Mouse (Mus musculus) ES-E14 (cell line): ENCODE measurements at regions not wholly inside any gene's neighbourhood (a gene's known extent, or its start where the extent isn't known, plus 50 kb on each side); places are given as distances from the start of the nearest gene placed in this dataset.

Experiments used
- DNase-seq: peaks from one replicate; pipeline ENCODE4 v3.0.0-alpha.2; 2013; ENCODE audit warnings: low read depth, low spot score
- H3K27ac ChIP-seq: 2 replicates; pipeline ENCODE4 v1.5.1; 2012; ENCODE audit warnings: low read depth, mild to moderate bottlenecking, low read length, moderate library complexity, mixed read lengths; ENCODE audit not compliant: poor library complexity, insufficient read depth, severe bottlenecking
- H3K36me3 ChIP-seq: 2 replicates; pipeline ENCODE4 v1.6.1; 2012; ENCODE audit warnings: mild to moderate bottlenecking, low read length, moderate library complexity, mixed read lengths; ENCODE audit not compliant: control insufficient read depth, poor library complexity, insufficient read depth, severe bottlenecking
- H3K4me1 ChIP-seq, 2 experiments: fragments of 150-350 bp in 1 of 2; sonication (generic) in 1 of 2; 2 replicates each; pipeline ENCODE4 v1.6.1; 2012; ENCODE audit warnings: low read length in 2 of 2, mild to moderate bottlenecking in 1 of 2, mixed read lengths in 1 of 2; ENCODE audit not compliant: control insufficient read depth in 2 of 2, insufficient read depth in 2 of 2, poor library complexity in 1 of 2
- H3K4me3 ChIP-seq, 2 experiments: fragments of 150-350 bp in 1 of 2; sonication (generic) in 1 of 2; 2 replicates each; pipeline ENCODE4 v1.5.1; 2012; ENCODE audit warnings: low read length in 2 of 2, low read depth in 1 of 2, mild to moderate bottlenecking in 1 of 2, mixed read lengths in 1 of 2; ENCODE audit not compliant: insufficient read depth in 1 of 2, poor library complexity in 1 of 2, severe bottlenecking in 1 of 2
- H3K9ac ChIP-seq: 2 replicates; pipeline ENCODE4 v1.6.1; 2012; ENCODE audit warnings: low read depth, mild to moderate bottlenecking, low read length, mixed read lengths; ENCODE audit not compliant: poor library complexity, insufficient read depth, severe bottlenecking
- H3K9me3 ChIP-seq: fragments of 150-350 bp; sonication (generic); 2 replicates; pipeline ENCODE4 v1.6.1; 2012; ENCODE audit warnings: low read depth, mild to moderate bottlenecking, low read length; ENCODE audit not compliant: control insufficient read depth, insufficient read depth
- CHD2 ChIP-seq: IDR thresholded peaks from 2 replicates; pipeline ENCODE4 v1.6.1; 2014; ENCODE audit warnings: mild to moderate bottlenecking, low read depth, low read length, inconsistent platforms
- HCFC1 ChIP-seq: IDR thresholded peaks from 2 replicates; pipeline ENCODE4 v1.6.1; 2012; ENCODE audit warnings: low read length, inconsistent platforms, borderline replicate concordance; ENCODE audit not compliant: insufficient read depth
- MAFK ChIP-seq: IDR thresholded peaks from 2 replicates; pipeline ENCODE4 v1.6.1; 2014; ENCODE audit warnings: mild to moderate bottlenecking, low read depth, low read length, inconsistent platforms; ENCODE audit not compliant: insufficient read depth
- ZC3H11A ChIP-seq: IDR thresholded peaks from 2 replicates; pipeline ENCODE4 v1.6.1; 2012; ENCODE audit warnings: low read depth, mild to moderate bottlenecking, inconsistent platforms, low read length, borderline replicate concordance
- ZNF384 ChIP-seq: IDR thresholded peaks from 2 replicates; pipeline ENCODE4 v1.6.1; 2012; ENCODE audit warnings: low read depth, low read length, inconsistent platforms
- in situ Hi-C, 2 experiments: fragments of 600-800 bp; cut with MboI; formaldehyde crosslinking; loops; one replicate each; pipeline ENCODE4 v1.15.1; 2025; ENCODE audit warnings: low sequenced_read_pairs in 2 of 2, inconsistent platforms in 1 of 2; ENCODE audit not compliant: unreplicated experiment in 2 of 2

- in situ Hi-C loops = no loop called here
- Histone ChIP-seq H3K27ac (no peak overlapping the region), H3K9ac (no peak overlapping the region)
These were observed 92.3 kb downstream of the 1700020N01Rik start for GRCm38 (mm10) chr10:21685122-21685798.

GRCm38 (mm10) chr10:21686060-21686459 lies 93.1 kb downstream of the 1700020N01Rik start:
- no peak overlapping the region for H3K27ac ChIP-seq
- in situ Hi-C loops = no loop called here

More at GRCm38 (mm10) chr10:21685122-21685798, 92.3 kb downstream of the 1700020N01Rik start:
- Histone ChIP-seq H3K4me3 (no peak overlapping the region), H3K4me1 (no peaks in the 10 kb centered on the region), H3K36me3 (no peaks in the 10 kb centered on the region), H3K9me3 (no peaks in the 10 kb centered on the region)
- DNase-seq = no peak
- no peak for TF ChIP-seq ZC3H11A
- TF ChIP-seq CHD2 = no peak
- no peak for TF ChIP-seq HCFC1
- no peak for TF ChIP-seq ZNF384
- TF ChIP-seq MAFK = no peak

DNA sequence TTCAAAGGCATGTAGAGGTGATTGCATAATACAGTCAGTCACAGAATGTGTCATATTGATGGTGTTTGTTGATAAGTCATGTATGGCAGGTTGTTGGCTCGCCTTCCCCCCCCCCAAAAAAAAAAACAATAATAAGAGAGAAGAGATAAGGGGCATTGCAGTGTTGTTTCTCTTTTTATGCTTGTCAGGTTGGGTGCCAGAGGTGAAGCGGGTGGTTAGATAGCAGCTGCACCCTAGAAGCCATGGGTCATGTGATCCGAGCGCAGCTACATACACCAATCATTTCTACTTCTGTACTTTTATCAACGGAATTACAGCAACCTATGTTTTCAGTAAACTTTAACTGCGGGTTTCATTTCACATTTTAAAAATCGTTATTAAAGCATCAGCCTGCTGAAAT lies 94.5 kb downstream of the 1700020N01Rik start:
- Histone ChIP-seq H3K4me1 (peaks cover 0 to 2% of the 10 kb centered on the region in 2 experiments; a peak in 1 of 4 replicates), H3K36me3 (no peaks in the 10 kb centered on the region), H3K9ac (no peak overlapping the region), H3K4me3 (no peak overlapping the region), H3K27ac (no peak overlapping the region), H3K9me3 (no peaks in the 10 kb centered on the region)
- TF ChIP-seq CHD2 (no peak), HCFC1 (no peak), ZNF384 (no peak), ZC3H11A (no peak), MAFK (no peak)
- no peak for DNase-seq
- in situ Hi-C loops = no loop called here

More at GRCm38 (mm10) chr10:21686060-21686459, 93.1 kb downstream of the 1700020N01Rik start:
- Histone ChIP-seq H3K4me1 (peaks cover 0 to 2% of the 10 kb centered on the region in 2 experiments; a peak in 1 of 4 replicates), H3K4me3 (no peak overlapping the region), H3K36me3 (no peaks in the 10 kb centered on the region), H3K9ac (no peak overlapping the region), H3K9me3 (no peaks in the 10 kb centered on the region)
- DNase-seq = no peak
- TF ChIP-seq CHD2 = no peak
- TF ChIP-seq MAFK = no peak
- TF ChIP-seq ZC3H11A = no peak
- no peak for TF ChIP-seq HCFC1
- TF ChIP-seq ZNF384 = no peak

DNA sequence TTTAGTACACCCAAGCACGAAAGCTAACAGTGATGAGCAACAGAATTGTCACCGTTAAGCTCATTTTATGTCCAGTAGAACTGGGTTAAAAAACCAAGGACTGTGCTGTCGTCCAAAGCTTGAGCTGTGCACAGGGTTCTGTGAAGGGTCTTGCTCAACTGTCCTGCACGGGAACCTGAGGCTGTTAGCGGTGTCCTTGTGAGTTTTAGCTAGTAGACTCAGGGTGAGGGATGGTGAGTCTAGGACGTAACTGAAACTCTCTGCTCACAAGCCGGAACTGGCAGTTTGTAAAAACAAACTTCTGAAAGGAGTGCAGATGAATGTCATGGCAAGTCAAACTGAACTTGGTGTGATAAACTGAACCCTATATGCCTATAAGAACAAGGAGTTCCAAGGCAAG lies 95.6 kb downstream of the 1700020N01Rik start:
- TF ChIP-seq ZNF384 = no peak
- no peak for TF ChIP-seq ZC3H11A
- no peak for TF ChIP-seq HCFC1
- no peak for TF ChIP-seq MAFK
- TF ChIP-seq CHD2 = no peak
- in situ Hi-C loops = no loop called here
- Histone ChIP-seq H3K27ac (no peak overlapping the region), H3K4me1 (peaks cover 0 to 2% of the 10 kb centered on the region in 2 experiments; a peak in 1 of 4 replicates), H3K9ac (no peak overlapping the region), H3K36me3 (no peaks in the 10 kb centered on the region), H3K4me3 (no peak overlapping the region), H3K9me3 (no peaks in the 10 kb centered on the region)
- DNase-seq = no peak
